Mouse (Mus musculus) lung, postnatal 10 days (tissue): ENCODE measurements at regions not wholly inside any gene's neighbourhood (a gene's known extent, or its start where the extent isn't known, plus 50 kb on each side); places are given as distances from the start of the nearest gene placed in this dataset.
"Not testable (repeated sequence)": the region's sequence is repeated elsewhere in the genome, so short reads cannot be mapped to it uniquely, and the experiment has no call there.

Experiments
- DNase-seq: peaks from one replicate; pipeline ENCODE4 v3.0.0; 2021

- DNase-seq: peak; percentile 6
These were observed 50.7 kb upstream of the Rabgap1l start for GRCm38 (mm10) chr1:160843671-160844070.

GRCm38 (mm10) chr1:160844709-160845108, 51.7 kb upstream of the Rabgap1l start:
- DNase-seq: not testable (repeated sequence)

- DNase-seq: no peak
These were observed 55.5 kb upstream of the Rc3h1 start for GRCm38 (mm10) chr1:160850674-160851073.

GRCm38 (mm10) chr1:160854410-160854809, 51.8 kb upstream of the Rc3h1 start:
- no peak for DNase-seq

GRCm38 (mm10) chr1:160855411-160855810, 50.8 kb upstream of the Rc3h1 start:
- DNase-seq: no peak

GRCm38 (mm10) chr1:160855926-160856620, 50.1 kb upstream of the Rc3h1 start:
- DNase-seq: no peak
